Mouse (Mus musculus): ENCODE results near the gene Mkln1.

- TF ChIP-seq CTCF (IDR thresholded peaks at IDR 0.05; ENCODE audit: control insufficient read depth, insufficient read depth, insufficient replicate concordance, low read depth, low read length) (no peak), POLR2A (IDR thresholded peaks at IDR 0.05; ENCODE audit: control insufficient read depth, low read depth, low read length) (no peak)
Observed at GRCm38 (mm10) chr6:31540018-31540417, 141.5 kb downstream of the Mkln1 start.

All from testis, adult 2 months (tissue).